Mouse (Mus musculus) cerebellum, adult 18-20 months (tissue): ENCODE measurements around the gene Gm20388.

ENCODE experiments used
- DNase-seq, 2 experiments: peaks; one replicate each; pipeline ENCODE4 v3.0.0; 2021

Gene Gm20388

DNA sequence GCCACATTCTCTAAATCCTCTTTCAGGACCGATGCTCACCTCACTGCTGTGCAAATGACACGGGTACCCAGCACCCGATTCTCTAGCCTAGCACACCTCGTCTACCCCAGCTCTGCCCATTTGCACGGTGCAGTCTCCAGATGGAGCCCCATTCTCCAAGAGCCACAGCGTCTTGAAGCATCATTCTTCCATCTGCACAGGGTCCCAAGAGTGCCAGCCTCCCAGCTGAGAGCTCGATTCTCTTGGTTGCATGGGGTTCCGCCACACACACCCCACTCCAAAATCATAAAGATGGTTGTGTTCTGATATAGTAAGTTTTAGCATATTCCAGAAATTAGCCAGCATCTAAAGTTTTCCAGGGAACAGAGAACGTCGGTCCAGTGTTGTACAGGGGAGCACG lies 2432.7 kb downstream of the Gm20388 start:
- DNase-seq = peak; percentile 28 to 39

DNA sequence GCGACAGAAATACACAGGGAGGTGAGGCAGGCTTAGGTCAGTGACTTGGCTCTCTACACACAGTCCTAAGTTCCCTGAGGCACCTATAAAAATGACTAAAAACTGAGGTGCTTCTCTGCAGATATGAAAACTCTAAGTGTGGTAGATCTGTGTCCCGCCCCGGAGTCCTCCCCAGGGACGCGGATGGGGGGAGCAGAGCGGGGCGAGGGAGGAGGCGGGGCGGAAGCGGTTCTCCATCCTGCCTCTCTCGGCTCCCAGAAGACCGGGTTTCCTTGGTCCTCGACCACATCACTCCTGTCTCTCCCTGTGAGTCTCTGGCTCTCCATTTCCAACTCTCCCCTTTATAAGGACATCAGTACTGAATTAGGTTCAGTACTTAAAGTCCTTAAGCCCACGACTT lies 2433.1 kb downstream of the Gm20388 start:
- peak; percentile 54 to 60 for DNase-seq

DNA sequence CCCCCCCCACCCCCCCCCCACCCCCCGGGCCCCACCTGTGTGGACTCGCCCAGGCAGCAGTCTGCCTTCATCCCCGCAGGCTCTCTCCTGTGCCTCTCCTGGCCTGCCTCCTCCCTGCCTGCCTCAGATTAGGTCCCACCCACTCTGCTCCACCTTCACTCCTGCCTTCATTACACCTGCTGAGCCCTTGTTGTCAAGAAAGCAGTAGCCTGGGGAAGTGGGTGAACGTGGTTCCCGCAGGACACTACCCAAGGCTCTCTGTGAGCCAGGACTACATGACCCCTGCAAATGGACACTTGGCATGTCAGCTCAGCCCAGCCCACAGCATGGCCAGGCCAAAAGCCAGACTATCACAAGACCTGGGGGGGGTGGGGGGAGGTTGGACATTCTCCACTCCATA lies 2433.6 kb downstream of the Gm20388 start:
- peak in 1 of 2 experiments; percentile 41 for DNase-seq

DNA sequence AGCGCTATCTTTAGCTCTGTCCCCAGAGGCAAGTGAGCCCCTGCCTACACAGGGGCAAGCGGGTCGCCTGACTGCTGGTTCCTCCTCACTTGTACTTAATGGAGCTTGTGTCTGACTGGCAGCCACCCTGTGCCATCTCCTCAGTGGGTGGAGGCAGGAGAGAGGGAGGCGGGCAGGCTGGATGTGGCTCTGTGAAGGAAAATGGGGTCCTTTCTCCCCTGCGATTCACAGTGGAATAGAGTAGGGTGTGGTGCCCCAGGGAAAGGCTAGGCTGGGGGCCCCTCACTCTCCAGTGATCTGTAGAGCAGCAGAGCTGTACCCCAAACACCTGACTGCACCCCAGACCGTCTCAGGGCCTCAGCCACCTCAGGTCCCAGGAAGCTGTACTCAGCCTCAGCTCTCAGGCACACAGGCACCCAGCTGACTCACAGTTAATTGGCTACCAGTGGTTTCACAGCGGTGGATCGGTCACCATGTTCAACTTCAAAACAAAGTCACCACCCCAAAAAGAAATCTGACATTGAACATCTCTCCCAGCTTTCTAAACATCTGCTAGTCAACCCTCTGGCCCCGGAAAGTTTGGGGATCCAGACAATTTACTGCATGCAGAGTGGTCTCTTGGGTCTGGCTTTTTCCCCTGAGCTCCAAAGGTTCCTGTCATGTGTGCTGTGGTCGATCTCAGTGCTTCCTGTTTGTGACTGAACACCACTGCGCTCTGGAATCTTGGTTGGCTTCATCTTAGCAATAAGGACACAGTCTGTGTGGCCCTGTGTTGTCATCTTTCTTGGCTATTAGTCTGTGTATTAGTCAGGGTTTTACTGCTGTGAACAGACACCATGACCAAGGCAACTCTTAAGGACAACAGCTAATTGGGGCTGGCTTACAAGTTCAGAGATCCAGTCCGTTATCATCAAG lies 2434.8 kb downstream of the Gm20388 start:
- DNase-seq = no peak

DNA sequence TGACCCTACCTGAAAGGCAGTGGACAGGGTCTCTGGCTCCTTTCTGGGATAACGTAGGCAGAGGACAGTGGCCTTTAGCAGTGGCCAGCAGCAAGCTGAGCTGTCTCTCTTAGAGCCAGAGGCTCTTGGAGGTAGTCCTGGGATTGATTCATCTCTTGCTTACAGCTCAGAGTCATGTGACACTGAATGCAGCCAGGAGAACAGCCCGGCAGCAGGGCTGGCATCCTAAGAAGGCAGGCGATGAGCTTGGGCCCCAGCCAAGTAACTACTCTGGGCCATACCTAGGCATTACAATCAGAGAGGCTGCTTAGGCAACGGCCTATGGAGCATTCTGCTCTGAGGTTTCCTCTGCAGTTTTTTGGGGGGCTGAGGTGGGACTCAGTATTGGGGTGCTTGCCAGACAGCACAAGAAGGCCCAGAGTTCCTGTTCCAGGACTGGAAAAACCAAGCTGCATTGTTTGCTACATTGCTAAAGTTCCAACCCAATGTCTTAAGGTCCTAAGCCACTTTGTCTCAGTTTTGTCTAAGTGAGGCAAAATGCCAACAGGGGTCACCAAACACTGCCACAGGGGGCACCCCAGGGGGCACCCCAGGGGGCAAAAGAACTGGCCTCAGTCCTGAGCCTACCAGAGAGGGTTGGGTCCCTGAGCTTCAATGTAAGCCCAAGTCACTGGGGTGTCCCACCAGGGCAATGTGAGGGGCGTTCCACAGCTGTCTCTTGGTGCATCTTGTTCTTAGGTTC lies 2437.3 kb downstream of the Gm20388 start:
- DNase-seq = peak; percentile 91 to 94

DNA sequence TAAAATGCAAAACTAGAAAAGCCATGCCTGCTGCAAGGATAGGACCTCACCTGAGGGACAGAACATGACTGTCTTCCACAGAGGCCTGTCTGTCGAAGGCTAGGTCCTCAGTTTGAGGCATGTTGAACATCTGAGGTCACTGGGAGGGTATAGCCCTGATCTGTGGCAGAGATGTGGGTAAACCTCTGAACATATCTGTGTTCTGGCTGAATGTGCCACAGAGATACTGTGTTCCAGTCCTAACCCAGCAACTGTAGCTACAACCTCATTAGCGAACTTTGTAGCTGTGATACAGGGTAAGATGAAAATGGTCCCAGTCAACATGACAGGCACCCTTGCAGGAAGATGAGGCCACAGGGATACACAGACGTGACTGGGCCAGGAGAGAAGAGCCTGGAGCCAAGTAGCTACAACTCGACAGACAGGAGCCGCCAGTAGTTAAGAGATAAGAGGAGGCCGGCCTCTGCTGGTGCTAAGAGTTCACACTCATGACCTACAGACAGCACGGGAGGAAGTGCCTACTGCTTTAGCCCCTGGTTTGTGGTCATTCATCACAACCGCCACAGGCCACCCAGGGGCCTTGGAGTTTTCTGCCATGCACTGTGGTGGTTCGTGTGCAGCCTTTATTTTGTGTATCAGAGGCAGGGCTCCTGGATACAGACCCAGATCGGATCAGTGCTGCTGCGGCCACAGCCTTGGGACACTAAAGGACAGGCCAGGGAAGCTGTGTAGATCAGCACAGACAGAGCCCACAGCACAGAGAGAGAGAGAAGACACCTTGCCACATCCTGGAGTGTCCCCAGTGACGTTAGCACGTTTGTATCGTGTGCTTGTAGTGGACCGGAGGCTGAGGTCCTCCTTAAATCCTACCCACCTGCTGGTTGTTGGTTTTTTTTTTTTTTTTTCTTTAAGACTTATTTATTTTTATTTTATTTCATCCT lies 2439.0 kb downstream of the Gm20388 start:
- DNase-seq = no peak

DNA sequence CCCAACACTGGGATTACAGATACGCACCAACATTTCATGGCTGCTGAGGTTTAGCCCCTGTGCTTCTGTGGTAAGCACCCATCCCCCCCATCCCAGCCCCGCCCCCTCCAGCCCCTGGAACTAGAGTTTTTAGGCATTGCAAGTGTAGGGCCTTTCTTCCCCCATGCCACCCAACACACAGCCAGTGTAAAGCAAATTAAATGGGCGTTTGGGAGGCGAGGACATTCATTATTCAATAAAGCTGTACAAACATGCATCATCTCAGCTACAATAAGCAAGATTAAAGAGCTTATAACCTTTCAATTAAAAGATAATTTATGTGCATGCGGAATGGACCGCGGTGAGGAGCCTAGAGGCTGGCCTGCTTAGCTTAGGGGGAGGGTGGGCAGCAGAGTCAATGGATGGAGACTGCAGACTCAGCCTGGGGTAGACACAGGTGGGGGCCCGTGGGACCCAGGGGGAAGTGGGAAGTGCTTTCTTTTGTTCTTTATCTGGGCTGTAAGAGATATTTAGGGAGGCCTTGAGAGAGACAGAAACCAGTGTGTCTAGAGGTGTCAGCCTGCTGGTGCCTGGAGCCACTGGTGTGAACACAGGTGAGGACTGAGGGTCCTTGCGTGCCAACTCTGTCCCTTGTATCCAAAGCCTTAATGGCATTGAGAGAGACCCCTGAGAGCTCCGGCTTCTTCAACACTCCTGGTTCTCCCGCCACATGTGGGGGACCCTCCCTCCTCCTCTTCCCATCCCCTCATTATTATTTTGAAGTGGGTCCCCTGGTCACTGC lies 2439.9 kb downstream of the Gm20388 start:
- DNase-seq = no peak

DNA sequence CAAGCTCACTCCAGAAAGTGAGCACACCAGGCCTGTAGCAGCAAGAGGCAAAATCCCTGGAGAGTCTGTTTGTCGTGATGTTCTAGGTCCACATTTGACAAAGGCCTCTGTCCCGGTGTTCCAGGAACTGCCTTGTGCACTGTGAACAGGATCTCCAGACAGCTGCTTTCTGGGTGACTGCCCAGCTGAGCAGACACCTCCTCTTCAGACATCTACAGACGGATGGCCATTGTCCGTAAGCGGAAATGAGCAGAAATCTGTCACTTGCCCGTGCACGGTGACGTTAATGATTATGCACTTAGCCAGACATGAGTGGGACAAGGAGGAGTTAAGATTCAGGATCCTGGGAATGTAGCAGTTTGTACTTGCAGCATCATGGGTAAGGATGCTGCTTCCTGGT lies 2443.5 kb downstream of the Gm20388 start:
- DNase-seq = no peak

DNA sequence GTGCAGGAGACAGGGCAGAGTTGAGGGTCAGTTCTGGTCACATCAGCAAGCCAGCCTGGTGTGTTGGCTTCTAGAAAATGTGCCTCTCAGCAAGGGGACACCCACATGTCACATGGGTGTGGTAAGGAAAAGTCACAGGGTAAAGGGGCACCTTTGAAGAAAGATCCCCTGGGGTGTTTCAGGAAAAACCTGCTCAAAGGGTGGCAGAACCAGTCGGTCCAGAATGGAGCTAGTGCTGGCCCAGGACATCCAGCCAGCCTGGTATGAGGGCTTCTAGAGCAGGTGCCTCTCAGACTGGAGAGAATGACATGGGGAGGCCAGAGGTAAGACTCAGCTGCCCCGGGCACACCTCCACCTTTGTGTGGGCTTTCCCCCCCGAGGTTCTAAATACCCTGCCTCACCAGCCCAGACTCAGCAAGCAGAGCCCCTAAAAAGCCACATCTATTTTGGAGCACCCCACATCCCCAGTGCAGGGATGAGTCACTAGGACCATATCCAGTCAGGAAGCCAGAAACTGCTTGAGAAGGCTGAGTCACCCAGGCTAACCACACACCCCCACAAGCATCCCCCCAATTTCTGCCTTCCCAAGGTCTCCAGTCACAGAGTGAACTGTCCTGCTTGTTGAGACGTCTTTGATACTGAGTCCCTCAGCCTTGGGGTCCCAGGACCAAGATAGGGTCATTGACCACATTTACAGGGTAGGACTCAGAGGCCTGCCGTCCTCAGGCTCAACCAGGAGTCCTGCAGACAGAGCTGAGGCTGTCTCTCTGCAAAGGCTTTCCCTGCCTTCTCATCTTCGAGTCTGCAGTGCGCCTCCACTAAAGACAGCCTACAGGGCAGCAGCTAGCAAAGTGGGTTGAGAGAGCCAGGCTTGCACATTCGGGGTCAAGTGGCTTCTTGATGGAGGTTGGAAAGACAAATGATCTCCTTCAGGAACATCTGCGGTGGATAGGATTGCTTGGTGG lies 2445.3 kb downstream of the Gm20388 start:
- no peak for DNase-seq

DNA sequence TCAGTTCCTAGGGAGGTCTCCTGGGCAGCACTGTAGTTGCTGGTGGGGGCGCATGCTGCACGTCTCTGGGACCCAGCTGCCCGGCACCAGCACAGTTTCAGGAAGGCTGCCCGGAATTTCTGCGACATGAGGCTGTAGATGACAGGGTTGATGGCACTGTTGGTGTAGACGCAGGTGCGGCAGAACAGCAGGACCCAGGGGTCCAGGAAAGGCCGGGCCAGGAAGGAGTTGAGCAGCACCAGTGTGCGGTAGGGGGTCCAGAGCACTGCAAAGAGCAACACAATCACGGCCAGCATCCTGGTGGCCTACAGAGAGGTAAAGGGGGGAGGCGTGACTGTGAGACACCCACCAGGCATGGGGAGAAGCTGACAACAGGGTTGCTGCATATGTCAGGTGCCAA lies 2446.6 kb downstream of the Gm20388 start:
- DNase-seq = no peak

DNA sequence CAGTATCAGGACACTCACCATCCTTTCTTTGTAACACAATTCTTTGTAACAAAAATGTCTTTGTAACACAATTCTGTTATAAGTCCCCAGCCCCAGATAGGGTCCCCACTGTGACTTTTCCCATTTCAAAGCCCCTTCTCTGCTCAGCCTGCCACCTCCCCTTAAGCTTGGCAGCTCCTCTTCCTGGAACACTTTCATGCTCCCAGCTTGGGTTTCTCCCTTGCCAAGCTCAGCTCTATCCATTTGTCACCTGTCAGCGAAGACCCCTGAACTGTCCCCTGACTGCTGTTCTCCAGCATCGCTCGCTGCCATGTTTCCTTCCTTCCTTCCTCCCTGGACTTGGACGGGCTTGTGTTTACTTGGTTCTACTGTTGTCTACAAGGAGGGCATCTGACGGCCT lies 2447.0 kb downstream of the Gm20388 start:
- no peak for DNase-seq

DNA sequence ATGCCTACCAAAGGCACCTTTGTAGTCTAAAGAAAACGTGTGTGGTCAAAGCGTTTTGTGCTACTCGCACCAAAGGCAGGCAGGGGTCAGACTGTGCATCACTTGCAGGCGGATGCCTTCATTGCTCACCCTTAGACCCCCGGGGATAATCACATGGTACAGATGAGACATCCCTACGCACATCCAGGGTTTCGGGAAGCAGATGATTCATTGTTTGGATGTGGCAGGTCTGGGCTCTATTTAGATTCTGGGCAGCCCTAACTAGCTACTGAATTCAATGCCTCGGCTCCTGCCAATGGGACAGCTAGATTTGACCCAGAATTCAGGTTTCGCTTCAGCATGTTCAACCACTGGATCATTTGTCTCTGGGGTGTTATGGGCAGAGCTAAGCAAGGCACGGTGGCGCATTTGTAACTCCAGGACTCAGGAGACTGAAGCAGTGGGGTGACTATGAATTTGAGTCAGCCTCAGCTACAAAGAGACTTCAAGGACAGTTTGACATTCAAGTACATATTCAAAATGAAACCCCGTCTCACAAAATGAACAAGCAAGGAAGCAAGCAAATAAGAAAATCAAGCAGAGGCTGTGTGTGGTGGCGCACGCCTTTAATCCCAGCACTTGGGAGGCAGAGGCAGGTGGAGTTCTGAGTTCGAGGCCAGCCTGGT lies 2448.6 kb downstream of the Gm20388 start:
- no peak for DNase-seq

DNA sequence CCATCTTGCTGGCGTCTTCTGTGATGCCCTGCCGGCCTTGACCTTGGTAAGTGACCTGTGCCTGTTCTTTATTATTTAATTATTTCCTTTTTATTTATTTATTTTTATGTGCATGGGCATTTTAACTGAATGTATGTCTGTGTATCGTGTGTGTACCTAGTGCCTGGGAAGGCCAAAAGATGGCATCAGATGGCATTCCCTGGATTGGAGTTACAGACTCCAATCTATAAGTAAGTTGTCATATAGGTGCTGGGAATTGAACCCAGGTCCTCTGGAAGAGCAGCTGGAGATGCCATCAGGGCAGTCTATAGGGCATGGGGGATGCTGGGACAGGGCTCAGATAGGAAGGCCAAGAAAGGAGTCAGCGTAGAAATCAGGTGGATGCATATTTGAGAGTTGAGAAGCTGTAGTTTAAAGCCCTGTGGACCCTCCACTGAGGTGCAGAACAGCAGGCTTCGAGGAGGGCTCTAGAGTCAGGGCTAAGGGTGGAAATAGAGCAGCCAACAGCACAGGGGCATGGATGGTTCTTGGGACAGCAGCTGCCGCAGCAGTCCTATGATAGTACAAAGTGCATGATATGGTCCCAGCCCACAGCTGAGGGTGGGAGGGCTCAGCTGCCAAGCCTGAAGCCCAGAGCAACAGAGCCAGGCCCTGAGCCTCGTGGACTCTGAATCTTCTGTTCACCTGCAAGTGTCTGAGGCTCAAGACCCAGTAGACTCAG lies 2450.2 kb downstream of the Gm20388 start, which contains the start of gene Trhr2:
Trhr2 (minus strand) TSS at position 51 of the 721 bp plus-strand sequence.
- no peak for DNase-seq

DNA sequence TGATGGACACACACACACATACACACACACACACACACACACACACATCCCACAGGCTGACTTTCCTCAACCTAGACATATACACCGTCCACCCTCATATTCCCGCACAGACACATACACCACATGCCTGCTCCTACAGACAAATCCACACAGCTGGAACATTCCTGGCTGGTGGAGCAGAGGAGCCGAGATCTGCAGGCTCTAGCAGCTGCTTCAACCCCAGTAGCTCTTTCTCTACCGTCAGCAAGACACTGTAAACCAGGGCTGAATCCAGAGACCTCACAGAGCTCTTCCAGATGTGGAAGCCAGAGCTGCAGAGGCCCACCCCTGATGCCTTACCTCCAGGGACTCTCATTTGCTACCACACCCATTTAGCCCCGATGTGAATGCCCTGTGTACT lies 2451.6 kb downstream of the Gm20388 start:
- DNase-seq = no peak

DNA sequence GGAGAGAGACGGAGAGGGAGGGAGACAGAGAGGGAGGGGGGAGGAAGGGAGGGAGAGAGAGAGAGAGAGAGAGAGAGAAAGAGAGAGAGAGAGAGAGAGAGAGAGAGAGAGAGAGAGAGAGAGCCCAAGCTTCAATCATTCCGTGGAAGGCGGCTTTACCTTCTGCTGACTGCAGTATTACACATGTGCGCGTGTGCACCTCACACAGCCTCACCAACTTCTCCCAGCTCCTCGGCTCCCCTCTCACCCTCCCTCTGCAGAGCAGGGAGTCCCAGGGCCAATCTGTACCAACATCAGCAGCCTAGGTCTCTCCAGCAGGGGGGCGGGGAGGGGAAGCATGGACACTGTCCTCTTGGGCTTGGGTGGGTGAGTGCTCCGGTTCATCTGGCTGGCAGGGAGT lies 2452.3 kb downstream of the Gm20388 start:
- DNase-seq = no peak

DNA sequence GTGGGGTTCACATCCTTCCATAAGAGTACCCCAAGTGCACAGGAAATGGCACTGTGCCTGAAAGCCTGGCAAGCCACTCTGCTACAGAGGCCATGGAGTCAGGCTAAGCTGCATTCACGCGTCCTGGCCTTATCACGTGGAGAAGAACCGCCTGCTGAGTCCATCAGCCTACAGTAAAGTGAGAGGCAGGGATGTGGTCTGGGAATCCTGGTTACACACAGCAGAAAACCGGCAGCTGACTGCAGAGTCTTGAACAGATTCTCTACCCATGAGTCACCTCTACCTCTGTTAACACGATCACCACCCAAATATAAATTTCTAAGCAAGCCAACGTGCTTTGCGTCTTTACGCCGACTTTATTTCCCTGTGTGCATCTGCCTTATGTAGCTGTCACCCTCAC lies 2457.9 kb downstream of the Gm20388 start:
- no peak for DNase-seq

DNA sequence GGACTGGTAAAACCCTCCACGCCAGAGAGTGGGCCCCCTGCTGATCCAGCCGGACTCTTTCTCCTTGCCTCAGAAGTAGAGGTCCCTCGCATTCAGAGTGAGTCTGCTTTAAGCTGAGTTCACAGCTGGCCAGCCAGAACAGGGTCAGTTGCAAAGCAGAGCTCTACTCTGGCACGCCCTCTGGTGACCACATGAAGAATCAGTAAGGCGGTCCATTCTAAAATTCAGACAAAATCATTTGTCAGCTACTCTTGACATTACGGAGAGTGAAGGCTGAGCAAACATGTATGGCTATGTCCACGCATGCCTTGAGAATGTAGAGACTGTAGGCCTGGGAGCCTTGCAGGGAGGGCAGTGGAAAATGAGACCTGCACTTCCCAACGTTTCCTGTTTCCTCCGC lies 2459.0 kb downstream of the Gm20388 start:
- DNase-seq = peak; percentile 65 to 75

DNA sequence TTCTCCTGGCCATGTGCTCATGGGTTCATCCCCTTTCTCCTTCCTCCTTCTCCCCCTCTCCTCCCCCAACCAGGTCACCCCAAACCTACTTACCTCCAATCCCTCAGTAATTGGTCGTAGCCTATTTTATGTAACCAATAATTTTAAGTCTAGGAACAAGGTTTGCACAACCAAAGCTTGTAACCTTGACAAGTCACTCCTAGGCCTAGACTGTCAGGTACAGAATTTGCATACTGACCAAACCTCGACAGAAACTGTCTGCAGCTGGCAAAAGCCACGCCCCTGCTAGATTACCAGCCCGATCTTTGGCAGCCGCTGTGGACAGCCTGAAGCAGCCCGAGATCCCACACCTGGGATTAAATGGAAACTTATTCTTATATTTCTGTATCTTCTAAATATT lies 2461.1 kb downstream of the Gm20388 start:
- no peak for DNase-seq

DNA sequence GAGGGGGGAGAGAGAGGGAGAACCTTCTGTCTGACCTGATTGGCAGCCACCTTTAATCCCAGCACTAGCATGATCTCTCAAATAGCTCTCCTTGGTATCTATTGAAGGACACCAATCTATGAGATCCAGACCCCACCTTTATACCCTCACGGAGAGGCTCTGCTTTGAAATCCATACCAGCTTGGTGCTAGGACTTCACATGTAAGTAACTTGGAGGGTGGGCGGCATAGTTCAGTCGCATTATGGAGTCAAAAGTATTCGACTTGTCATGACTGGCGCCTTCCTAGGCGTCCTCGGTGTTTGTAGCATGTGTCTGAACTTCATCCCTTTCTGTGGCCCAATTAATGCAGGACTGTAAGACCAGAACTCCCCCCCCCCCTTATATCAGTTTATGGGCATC lies 2464.7 kb downstream of the Gm20388 start:
- DNase-seq = no peak
